9 mouse cellular contexts compared by ENCODE assay signal in genomic region chr11:100673169-100673568, GRCm38 (mm10). TPM values are rescaled to one million over a fixed set of nuclear protein-coding genes. Genes with fewer than 3 reads are reported as not detected.
DNase-seq lines count a peak whose midpoint lies in the region; ATAC-seq and TF ChIP-seq lines count a peak whose summit lies in the region.
"Had no signal": no experiment of that assay in that cellular context is flagged by ENCODE, and none has a peak within 500 bp of the region (broad histone marks: within the 10 kb centered on the region; RNA-seq: fewer than 3 reads in every experiment).

No protein-coding gene starts in this region.

- peak overlapping the region; percentile 50 for H3K9ac ChIP-seq in heart, embryonic 16.5 days (ENCODE audit: low read length)
- peak overlapping the region; percentile 62 for H3K9ac ChIP-seq in limb, embryonic 13.5 days

- DNase-seq in kidney, adult 2 months = peak; percentile 13
- DNase-seq in kidney, adult 9 months = no peak
- no peak for DNase-seq in forebrain, embryonic 10.5 days (ENCODE audit: extremely low spot score, low spot score)
- peak; percentile 42 for DNase-seq in neural tube, embryonic 10.5 days (ENCODE audit: extremely low spot score, low spot score)
- DNase-seq in B cell, adult 2 months = no peak
- no peak for DNase-seq in right cerebral cortex, adult 2 months (ENCODE audit: low spot score in 2 of 2)

- 8% methylated on average over 23 of the region's 23 CpGs for WGBS in kidney, adult 2 months
- WGBS in forebrain, embryonic 10.5 days = 1% methylated on average over 23 of the region's 23 CpGs
- 5% methylated on average over 21 of the region's 23 CpGs for WGBS in heart, embryonic 16.5 days
- 1% methylated on average over 23 of the region's 23 CpGs for WGBS in limb, embryonic 13.5 days

- peaks cover 5% of the 10 kb centered on the region; the same call in 1 of the 2 replicates for H3K9me3 ChIP-seq in forebrain, embryonic 10.5 days
- H3K9me3 ChIP-seq in heart, embryonic 16.5 days (replicated peaks; ENCODE audit: control insufficient read depth, low read length) = no peaks in the 10 kb centered on the region
- no peaks in the 10 kb centered on the region for H3K9me3 ChIP-seq in limb, embryonic 13.5 days

- H3K4me3 ChIP-seq in kidney, adult 2 months (ENCODE audit: insufficient read depth, low read depth, low read length) = no peak overlapping the region
- peak overlapping the region; percentile 45 for H3K4me3 ChIP-seq in forebrain, embryonic 10.5 days
- H3K4me3 ChIP-seq in heart, embryonic 16.5 days (ENCODE audit: low read length) = 0 out of 2 replicates have a peak overlapping the region, but pooled peaks have one; percentile 3
- peak overlapping the region; percentile 25 for H3K4me3 ChIP-seq in limb, embryonic 13.5 days
- H3K4me3 ChIP-seq: erythroblast, embryonic 14.5 days had no signal

- H3K27me3 ChIP-seq in kidney, adult 2 months (replicated peaks; ENCODE audit: control insufficient read depth, insufficient read depth, low read length) = no peaks in the 10 kb centered on the region
- H3K27me3 ChIP-seq in forebrain, embryonic 10.5 days (ENCODE audit: poor library complexity, severe bottlenecking) = peaks cover 37% of the 10 kb centered on the region
- H3K27me3 ChIP-seq in heart, embryonic 16.5 days (ENCODE audit: control insufficient read depth, insufficient read depth, low read length) = peaks cover 12% of the 10 kb centered on the region
- H3K27me3 ChIP-seq in limb, embryonic 13.5 days = peaks cover 20% of the 10 kb centered on the region

- no peak for TF ChIP-seq POLR2A in kidney, adult 2 months (IDR thresholded peaks at IDR 0.05; ENCODE audit: low read depth, low read length)

- no peaks in the 10 kb centered on the region for H3K4me1 ChIP-seq in kidney, adult 2 months (ENCODE audit: control insufficient read depth, insufficient read depth, low read length)
- peaks cover 22% of the 10 kb centered on the region for H3K4me1 ChIP-seq in forebrain, embryonic 10.5 days
- H3K4me1 ChIP-seq in heart, embryonic 16.5 days (ENCODE audit: control insufficient read depth, insufficient read depth, low read length) = peaks cover 7% of the 10 kb centered on the region; the same call in 1 of the 2 replicates
- peaks cover 13% of the 10 kb centered on the region for H3K4me1 ChIP-seq in limb, embryonic 13.5 days

- H3K36me3 ChIP-seq in kidney, adult 2 months (ENCODE audit: control insufficient read depth, insufficient read depth, low read length) = no peaks in the 10 kb centered on the region
- H3K36me3 ChIP-seq in forebrain, embryonic 10.5 days (replicated peaks) = no peaks in the 10 kb centered on the region
- H3K36me3 ChIP-seq in heart, embryonic 16.5 days (ENCODE audit: control insufficient read depth, insufficient read depth) = no peaks in the 10 kb centered on the region
- no peaks in the 10 kb centered on the region for H3K36me3 ChIP-seq in limb, embryonic 13.5 days

- H3K27ac ChIP-seq in kidney, adult 2 months (ENCODE audit: insufficient read depth, low read depth, low read length) = no peak overlapping the region
- peak overlapping the region; percentile 80 for H3K27ac ChIP-seq in forebrain, embryonic 10.5 days
- H3K27ac ChIP-seq in heart, embryonic 16.5 days (ENCODE audit: low read length) = no peak overlapping the region
- H3K27ac ChIP-seq in limb, embryonic 13.5 days = no peak overlapping the region

- ATAC-seq in heart, embryonic 16.5 days (replicated peaks; ENCODE audit: extremely low read depth, insufficient read depth, low FRiP score) = no peak
- peak; percentile 57; the same call in 1 of the 2 replicates for ATAC-seq in limb, embryonic 13.5 days (ENCODE audit: low FRiP score, low read depth)

- peak overlapping the region; percentile 24 for H3K4me2 ChIP-seq in heart, embryonic 16.5 days (ENCODE audit: low read depth, low read length)
- H3K4me2 ChIP-seq in limb, embryonic 13.5 days (replicated peaks) = peak overlapping the region; percentile 55

- TF ChIP-seq CTCF in kidney, adult 2 months (conservative IDR thresholded peaks at IDR 0.05; ENCODE audit: insufficient read depth, insufficient read length, low read depth, low read length) = no peak

RNA-seq across cellular contexts. Expression of gene Zfp385c, which starts 19.1 kb away (rescaled TPM):
- polyA plus RNA-seq in kidney, adult 2 months (2012; rRNA removed) = 0.14 and 0.34 TPM in 2 replicates
- polyA plus RNA-seq in forebrain, embryonic 10.5 days (2016; fragmentation: Nextera tagmentation; extraction: Ambion mirVana) = 0.28 and 0.41 TPM in 2 replicates
- polyA plus RNA-seq in heart, embryonic 16.5 days (2015; fragmentation: Nextera tagmentation; extraction: Ambion mirVana) = 0.26 and 0.60 TPM in 2 replicates
- polyA plus RNA-seq in limb, embryonic 13.5 days (2015; fragmentation: Nextera tagmentation; extraction: Ambion mirVana) = 0.75 and 1.1 TPM in 2 replicates
- polyA plus RNA-seq: erythroblast, embryonic 14.5 days had no signal

RNA-seq across cellular contexts. Expression of gene Dhx58, which starts 30.9 kb away (rescaled TPM):
- 3.7 and 6.2 TPM in 2 replicates for polyA plus RNA-seq in kidney, adult 2 months (2012; rRNA removed)
- polyA plus RNA-seq in forebrain, embryonic 10.5 days (2016; fragmentation: Nextera tagmentation; extraction: Ambion mirVana) = 3.1 and 3.8 TPM in 2 replicates
- polyA plus RNA-seq in heart, embryonic 16.5 days (2015; fragmentation: Nextera tagmentation; extraction: Ambion mirVana) = 1.5 and 2.6 TPM in 2 replicates
- polyA plus RNA-seq in limb, embryonic 13.5 days (2015; fragmentation: Nextera tagmentation; extraction: Ambion mirVana) = 2.9 and 3.7 TPM in 2 replicates

RNA-seq across cellular contexts. Expression of gene Kat2a, which starts 39.1 kb away (rescaled TPM):
- polyA plus RNA-seq in kidney, adult 2 months (2012; rRNA removed) = 25.9 and 29.0 TPM in 2 replicates
- 76.3 and 78.5 TPM in 2 replicates for polyA plus RNA-seq in forebrain, embryonic 10.5 days (2016; fragmentation: Nextera tagmentation; extraction: Ambion mirVana)
- polyA plus RNA-seq in heart, embryonic 16.5 days (2015; fragmentation: Nextera tagmentation; extraction: Ambion mirVana) = 30.5 and 31.7 TPM in 2 replicates
- polyA plus RNA-seq in limb, embryonic 13.5 days (2015; fragmentation: Nextera tagmentation; extraction: Ambion mirVana) = 53.6 and 53.8 TPM in 2 replicates

RNA-seq across cellular contexts. Expression of gene Hspb9, which starts 40.5 kb away (rescaled TPM):
- polyA plus RNA-seq in kidney, adult 2 months (2012; rRNA removed) = 0.48 and 0.49 TPM in 2 replicates
- 0.24 and 0.30 TPM in 2 replicates for polyA plus RNA-seq in forebrain, embryonic 10.5 days (2016; fragmentation: Nextera tagmentation; extraction: Ambion mirVana)
- polyA plus RNA-seq in heart, embryonic 16.5 days (2015; fragmentation: Nextera tagmentation; extraction: Ambion mirVana) = 0.24 TPM in 1 of 2 replicates, not detected in the other
- polyA plus RNA-seq in limb, embryonic 13.5 days (2015; fragmentation: Nextera tagmentation; extraction: Ambion mirVana) = 0.46 TPM in 1 of 2 replicates, not detected in the other
- polyA plus RNA-seq: erythroblast, embryonic 14.5 days had no signal

RNA-seq across cellular contexts. Expression of gene Dnajc7, which starts 53.2 kb away (rescaled TPM):
- 30.0 and 45.6 TPM in 2 replicates for polyA plus RNA-seq in kidney, adult 2 months (2012; rRNA removed)
- 286 and 289 TPM in 2 replicates for polyA plus RNA-seq in forebrain, embryonic 10.5 days (2016; fragmentation: Nextera tagmentation; extraction: Ambion mirVana)
- polyA plus RNA-seq in heart, embryonic 16.5 days (2015; fragmentation: Nextera tagmentation; extraction: Ambion mirVana) = 219 and 228 TPM in 2 replicates
- 280 and 283 TPM in 2 replicates for polyA plus RNA-seq in limb, embryonic 13.5 days (2015; fragmentation: Nextera tagmentation; extraction: Ambion mirVana)

Comparison
In these comparisons a context has a peak if more than half of its experiments do, and no peak if none do; other contexts are left out.
1. DNase-seq: peak in kidney, adult 2 months (single experiment) and neural tube, embryonic 10.5 days (single experiment); none in kidney, adult 9 months (single experiment), forebrain, embryonic 10.5 days (single experiment), B cell, adult 2 months (0 of 2) and right cerebral cortex, adult 2 months (0 of 2).